Mouse (Mus musculus): Measurements from ENCODE around the gene Grik2.

- TF ChIP-seq POLR2A (IDR thresholded peaks at IDR 0.05; ENCODE audit: low read depth, low read length), result no peak
- no peak for TF ChIP-seq CTCF (conservative IDR thresholded peaks at IDR 0.05; ENCODE audit: insufficient read depth, insufficient read length, low read depth, low read length)
Observed at GRCm38 (mm10) chr10:49382996-49383395, 405.6 kb downstream of the Grik2 start.

Measured in kidney, adult 2 months (tissue).